Mouse (Mus musculus): ENCODE results near the gene Gm21244.
"Not testable (repeated sequence)": the region's sequence is repeated elsewhere in the genome, so short reads cannot be mapped to it uniquely, and the experiment has no call there.

The Gm21244 gene

GRCm38 (mm10) chrY:7169193-7169592, at the start of gene Gm21244:
Gene Gm21244, minus strand, starts transcription at chrY:7169293.
- in situ Hi-C loops (cut with MboI, MseI) = not testable (repeated sequence)
